Mouse (Mus musculus): ENCODE data around the gene Chd1l. TPM values are rescaled to one million over a fixed set of nuclear protein-coding genes. Genes with fewer than 3 reads are reported as not detected.

The Chd1l gene
- polyA plus RNA-seq, 1 experiment: 5.0 TPM

GRCm38 (mm10) chr3:97585383-97586160 lies 24.4 kb downstream of the Chd1l start:
- H3K27ac ChIP-seq (ENCODE audit: insufficient read depth, low read depth, low read length): no peak overlapping the region
- 59% methylated on average over 18 of the region's 18 CpGs for WGBS
- TF ChIP-seq CTCF (conservative IDR thresholded peaks at IDR 0.05; ENCODE audit: insufficient read depth, insufficient read length, low read depth, low read length) (peak; percentile 72), POLR2A (IDR thresholded peaks at IDR 0.05; ENCODE audit: low read depth, low read length) (no peak)
- peak; percentile 76 for DNase-seq
- H3K36me3 ChIP-seq (ENCODE audit: control insufficient read depth, insufficient read depth, low read length): no peaks in the 10 kb centered on the region
- H3K4me3 ChIP-seq (ENCODE audit: insufficient read depth, low read depth, low read length): no peak overlapping the region
- no peaks in the 10 kb centered on the region for H3K4me1 ChIP-seq (ENCODE audit: control insufficient read depth, insufficient read depth, low read length)
- H3K27me3 ChIP-seq (replicated peaks; ENCODE audit: control insufficient read depth, insufficient read depth, low read length): no peaks in the 10 kb centered on the region

DNA sequence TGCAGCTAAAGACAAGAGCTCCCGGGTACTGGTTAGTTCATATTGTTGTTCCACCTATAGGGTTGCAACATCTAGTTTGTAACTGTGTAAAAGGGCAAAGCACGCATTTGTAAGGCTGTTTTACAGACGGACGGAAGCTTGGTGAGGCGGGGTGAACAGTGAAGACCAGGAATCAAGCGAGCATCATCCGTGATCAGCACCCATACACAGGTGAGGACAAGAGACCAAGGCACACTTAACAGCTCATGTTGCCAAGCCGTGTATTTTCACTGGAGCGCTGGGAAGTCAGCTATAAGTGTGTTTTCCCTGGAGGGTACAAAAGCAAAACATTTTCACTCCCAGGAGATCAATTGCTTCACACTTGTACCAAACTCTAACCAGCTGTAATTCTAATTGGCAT lies 36.2 kb downstream of the Chd1l start:
- no peak for DNase-seq
- Histone ChIP-seq H3K36me3 (ENCODE audit: control insufficient read depth, insufficient read depth, low read length) (no peaks in the 10 kb centered on the region), H3K27ac (ENCODE audit: insufficient read depth, low read depth, low read length) (no peak overlapping the region), H3K4me3 (ENCODE audit: insufficient read depth, low read depth, low read length) (no peak overlapping the region), H3K27me3 (replicated peaks; ENCODE audit: control insufficient read depth, insufficient read depth, low read length) (no peaks in the 10 kb centered on the region), H3K4me1 (ENCODE audit: control insufficient read depth, insufficient read depth, low read length) (no peaks in the 10 kb centered on the region)
- WGBS: 87% methylated on average over 9 of the region's 9 CpGs
- TF ChIP-seq POLR2A (IDR thresholded peaks at IDR 0.05; ENCODE audit: low read depth, low read length): no peak
- TF ChIP-seq CTCF (conservative IDR thresholded peaks at IDR 0.05; ENCODE audit: insufficient read depth, insufficient read length, low read depth, low read length): no peak

GRCm38 (mm10) chr3:97564588-97564987 lies 45.4 kb downstream of the Chd1l start:
- Histone ChIP-seq H3K27ac (ENCODE audit: insufficient read depth, low read depth, low read length) (no peak overlapping the region), H3K27me3 (replicated peaks; ENCODE audit: control insufficient read depth, insufficient read depth, low read length) (no peaks in the 10 kb centered on the region), H3K4me1 (ENCODE audit: control insufficient read depth, insufficient read depth, low read length) (no peaks in the 10 kb centered on the region), H3K4me3 (ENCODE audit: insufficient read depth, low read depth, low read length) (no peak overlapping the region), H3K36me3 (ENCODE audit: control insufficient read depth, insufficient read depth, low read length) (no peaks in the 10 kb centered on the region; the same call in 1 of the 2 replicates)
- TF ChIP-seq POLR2A (IDR thresholded peaks at IDR 0.05; ENCODE audit: low read depth, low read length) (no peak), CTCF (conservative IDR thresholded peaks at IDR 0.05; ENCODE audit: insufficient read depth, insufficient read length, low read depth, low read length) (no peak)
- DNase-seq: no peak
- 72% methylated on average over 5 of the region's 5 CpGs for WGBS

DNA sequence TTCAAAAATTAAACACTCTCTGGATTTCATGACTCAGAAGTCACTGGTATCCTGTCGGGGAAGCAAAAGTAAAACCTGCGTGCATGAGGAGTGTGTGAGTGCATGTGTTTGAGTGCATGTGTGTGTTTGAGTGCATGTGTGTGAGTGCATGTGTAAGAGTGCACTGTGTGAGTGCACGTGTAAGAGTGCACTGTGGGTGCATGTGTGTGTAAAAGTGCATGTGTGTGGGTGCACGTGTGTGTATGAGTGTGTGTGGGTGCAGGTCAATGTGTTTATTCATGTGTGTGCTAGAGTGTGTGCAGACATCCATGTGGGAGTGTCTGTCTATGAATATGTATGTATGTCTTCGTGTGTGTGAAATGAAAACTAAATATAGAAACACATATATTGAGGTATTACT lies 51.4 kb downstream of the Chd1l start:
- 91% methylated on average over 5 of the region's 5 CpGs for WGBS
- Histone ChIP-seq H3K27me3 (replicated peaks; ENCODE audit: control insufficient read depth, insufficient read depth, low read length) (no peaks in the 10 kb centered on the region), H3K4me3 (ENCODE audit: insufficient read depth, low read depth, low read length) (no peak overlapping the region), H3K36me3 (ENCODE audit: control insufficient read depth, insufficient read depth, low read length) (no peaks in the 10 kb centered on the region; the same call in 1 of the 2 replicates), H3K27ac (ENCODE audit: insufficient read depth, low read depth, low read length) (no peak overlapping the region), H3K4me1 (ENCODE audit: control insufficient read depth, insufficient read depth, low read length) (no peaks in the 10 kb centered on the region)
- DNase-seq: no peak
- TF ChIP-seq CTCF (conservative IDR thresholded peaks at IDR 0.05; ENCODE audit: insufficient read depth, insufficient read length, low read depth, low read length) (no peak), POLR2A (IDR thresholded peaks at IDR 0.05; ENCODE audit: low read depth, low read length) (no peak)

- DNase-seq: no peak
- H3K4me1 ChIP-seq (ENCODE audit: control insufficient read depth, insufficient read depth, low read length): no peaks in the 10 kb centered on the region
- no peaks in the 10 kb centered on the region for H3K27me3 ChIP-seq (replicated peaks; ENCODE audit: control insufficient read depth, insufficient read depth, low read length)
- WGBS: 50% methylated on average over 8 of the region's 8 CpGs
- TF ChIP-seq POLR2A (IDR thresholded peaks at IDR 0.05; ENCODE audit: low read depth, low read length) (no peak), CTCF (conservative IDR thresholded peaks at IDR 0.05; ENCODE audit: insufficient read depth, insufficient read length, low read depth, low read length) (no peak)
- no peaks in the 10 kb centered on the region for H3K36me3 ChIP-seq (ENCODE audit: control insufficient read depth, insufficient read depth, low read length)
- no peak overlapping the region for H3K4me3 ChIP-seq (ENCODE audit: insufficient read depth, low read depth, low read length)
- no peak overlapping the region for H3K27ac ChIP-seq (ENCODE audit: insufficient read depth, low read depth, low read length)
Observed at GRCm38 (mm10) chr3:97546205-97546604, 63.8 kb downstream of the Chd1l start.

DNA sequence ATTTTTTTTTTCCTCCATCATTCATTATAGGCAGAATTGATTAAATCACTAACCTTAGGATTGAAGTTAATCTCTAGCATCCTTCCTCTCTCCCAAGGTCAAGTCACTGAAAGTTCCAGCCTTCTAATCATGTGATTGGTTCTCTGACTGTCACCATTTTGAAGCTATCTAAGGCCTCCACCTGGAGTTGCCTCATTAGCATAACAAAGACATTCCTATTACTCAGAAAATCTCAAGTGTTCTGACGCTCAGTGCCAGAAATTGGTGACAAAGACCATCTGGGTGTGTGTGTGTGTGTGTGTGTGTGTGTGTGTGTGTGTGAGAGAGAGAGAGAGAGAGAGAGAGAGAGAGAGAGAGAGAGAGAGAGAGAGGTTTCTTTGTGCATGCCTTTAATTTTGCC lies 69.8 kb downstream of the Chd1l start:
- no peak overlapping the region for H3K4me3 ChIP-seq (ENCODE audit: insufficient read depth, low read depth, low read length)
- 53% methylated on average over 1 of the region's 1 CpGs for WGBS
- H3K4me1 ChIP-seq (ENCODE audit: control insufficient read depth, insufficient read depth, low read length): no peaks in the 10 kb centered on the region
- no peaks in the 10 kb centered on the region for H3K27me3 ChIP-seq (replicated peaks; ENCODE audit: control insufficient read depth, insufficient read depth, low read length)
- no peaks in the 10 kb centered on the region for H3K36me3 ChIP-seq (ENCODE audit: control insufficient read depth, insufficient read depth, low read length)
- TF ChIP-seq POLR2A (IDR thresholded peaks at IDR 0.05; ENCODE audit: low read depth, low read length) (no peak), CTCF (conservative IDR thresholded peaks at IDR 0.05; ENCODE audit: insufficient read depth, insufficient read length, low read depth, low read length) (no peak)
- H3K27ac ChIP-seq (ENCODE audit: insufficient read depth, low read depth, low read length): no peak overlapping the region
- no peak for DNase-seq

DNA sequence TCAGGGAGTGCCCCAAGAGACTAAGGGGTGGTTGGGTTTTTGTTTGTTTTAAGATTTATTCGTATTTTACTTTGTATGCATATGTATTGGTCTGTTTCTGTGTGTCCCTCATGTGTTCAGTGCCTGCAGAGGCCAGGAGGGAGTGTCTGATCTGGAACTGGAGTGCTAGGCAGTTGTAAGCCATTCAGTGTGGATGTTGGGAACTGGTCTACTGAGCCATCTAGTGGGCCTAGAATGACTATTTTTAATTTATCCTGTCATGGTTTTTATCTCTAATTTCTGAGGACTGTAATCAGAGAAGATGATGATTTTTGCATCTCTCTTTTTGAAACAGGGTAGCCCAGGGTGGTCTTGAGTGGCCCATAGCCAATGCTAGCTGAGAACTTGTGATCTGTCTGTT lies 71.4 kb downstream of the Chd1l start:
- no peaks in the 10 kb centered on the region for H3K27me3 ChIP-seq (replicated peaks; ENCODE audit: control insufficient read depth, insufficient read depth, low read length)
- H3K36me3 ChIP-seq (ENCODE audit: control insufficient read depth, insufficient read depth, low read length): no peaks in the 10 kb centered on the region
- 60% methylated on average over 1 of the region's 1 CpGs for WGBS
- no peaks in the 10 kb centered on the region for H3K4me1 ChIP-seq (ENCODE audit: control insufficient read depth, insufficient read depth, low read length)
- no peak overlapping the region for H3K4me3 ChIP-seq (ENCODE audit: insufficient read depth, low read depth, low read length)
- no peak for DNase-seq
- TF ChIP-seq CTCF (conservative IDR thresholded peaks at IDR 0.05; ENCODE audit: insufficient read depth, insufficient read length, low read depth, low read length): no peak
- TF ChIP-seq POLR2A (IDR thresholded peaks at IDR 0.05; ENCODE audit: low read depth, low read length): no peak
- H3K27ac ChIP-seq (ENCODE audit: insufficient read depth, low read depth, low read length): no peak overlapping the region

Measured in kidney, adult 2 months (tissue).